Mouse (Mus musculus): ENCODE data around the gene Rsc1a1.

GRCm38 (mm10) chr4:141648262-141648661 is 37.1 kb downstream of the Rsc1a1 start:
- TF ChIP-seq CTCF (IDR thresholded peaks at IDR 0.05; ENCODE audit: control insufficient read depth, insufficient read depth, low read length) (no peak), POLR2A (IDR thresholded peaks at IDR 0.05; ENCODE audit: borderline replicate concordance, control insufficient read depth, low read depth, low read length) (no peak)

Measured in bone marrow, adult 2 months (tissue).